Mouse (Mus musculus) thymus, postnatal 4 days (tissue): ENCODE measurements around the gene Caskin1.

ENCODE experiments used
- DNase-seq: peaks from one replicate; pipeline ENCODE4 v3.0.0; 2021

Caskin1 gene

GRCm38 (mm10) chr17:24472512-24472911, 15.9 kb upstream of the Caskin1 start:
- DNase-seq, result no peak

- DNase-seq, result no peak
Measured at GRCm38 (mm10) chr17:24473612-24474275, 14.7 kb upstream of the Caskin1 start, which contains the start of gene Bricd5. Gene Bricd5 (plus strand): TSS chr17:24473884.

- DNase-seq, result no peak
Measured at GRCm38 (mm10) chr17:24474557-24474956, 13.8 kb upstream of the Caskin1 start.

GRCm38 (mm10) chr17:24475586-24475985, 12.8 kb upstream of the Caskin1 start:
- no peak for DNase-seq

GRCm38 (mm10) chr17:24476022-24476776, 12.2 kb upstream of the Caskin1 start:
- no peak for DNase-seq

GRCm38 (mm10) chr17:24477053-24477984, 11.1 kb upstream of the Caskin1 start:
- no peak for DNase-seq

GRCm38 (mm10) chr17:24477985-24478600, 10.3 kb upstream of the Caskin1 start:
- DNase-seq, result peak; percentile 37

- DNase-seq, result peak; percentile 99
Measured at GRCm38 (mm10) chr17:24478663-24479380, 9.6 kb upstream of the Caskin1 start, which contains the start of gene Mlst8. Gene Mlst8 (minus strand): TSS chr17:24479078.

- no peak for DNase-seq
Measured at GRCm38 (mm10) chr17:24479431-24479830, 9.0 kb upstream of the Caskin1 start.

- DNase-seq, result no peak
Measured at GRCm38 (mm10) chr17:24480201-24480826, 8.1 kb upstream of the Caskin1 start.

- DNase-seq, result no peak
Measured at GRCm38 (mm10) chr17:24481027-24481815, 7.2 kb upstream of the Caskin1 start.

GRCm38 (mm10) chr17:24483495-24483894, 4.9 kb upstream of the Caskin1 start:
- no peak for DNase-seq

- DNase-seq, result peak; percentile 74
Measured at GRCm38 (mm10) chr17:24485090-24485860, 3.1 kb upstream of the Caskin1 start.

GRCm38 (mm10) chr17:24488662-24489264, 362 bp downstream of the Caskin1 start:
- peak; percentile 60 for DNase-seq

GRCm38 (mm10) chr17:24489265-24490030, 1.0 kb downstream of the Caskin1 start:
- DNase-seq, result no peak

- no peak for DNase-seq
Measured at GRCm38 (mm10) chr17:24490399-24490798, 2.0 kb downstream of the Caskin1 start.

- peak; percentile 74 for DNase-seq
Measured at GRCm38 (mm10) chr17:24494627-24495335, 6.4 kb downstream of the Caskin1 start.

- DNase-seq, result no peak
Measured at GRCm38 (mm10) chr17:24495443-24495842, 7.0 kb downstream of the Caskin1 start.
